12 mouse cellular contexts compared by ENCODE assay signal in genomic region chr4:32142198-32142597, GRCm38 (mm10).
"Had no signal": no experiment of that assay in that cellular context is flagged by ENCODE, and none has a peak within 500 bp of the region (broad histone marks: within the 10 kb centered on the region; RNA-seq: fewer than 3 reads in every experiment).

No protein-coding gene starts in this region.

- H3K4me1 ChIP-seq: midbrain, embryonic 15.5 days; neural tube, embryonic 12.5 days had no signal

- ATAC-seq: liver, embryonic 12.5 days; midbrain, embryonic 15.5 days had no signal

- H3K27ac ChIP-seq: limb, embryonic 15.5 days; liver, embryonic 12.5 days; lung, embryonic 15.5 days; macrophage; midbrain, embryonic 15.5 days; neural tube, embryonic 12.5 days; stomach, postnatal 0 days had no signal

- DNase-seq: kidney, postnatal 14 days; lung, postnatal 14 days; thymus, postnatal 4 days had no signal

- H3K9ac ChIP-seq: limb, embryonic 15.5 days; liver, embryonic 12.5 days; lung, embryonic 15.5 days; midbrain, embryonic 15.5 days; neural tube, embryonic 12.5 days had no signal

- H3K36me3 ChIP-seq: limb, embryonic 15.5 days; liver, embryonic 12.5 days; lung, embryonic 15.5 days; midbrain, embryonic 15.5 days; neural tube, embryonic 12.5 days had no signal

- H3K4me3 ChIP-seq: limb, embryonic 15.5 days; liver, embryonic 12.5 days; lung, embryonic 15.5 days; megakaryocyte, embryonic 14.5 days; midbrain, embryonic 15.5 days; neural tube, embryonic 12.5 days had no signal

- H3K27me3 ChIP-seq: limb, embryonic 15.5 days; lung, embryonic 15.5 days; midbrain, embryonic 15.5 days; neural tube, embryonic 12.5 days had no signal

- H3K9me3 ChIP-seq: limb, embryonic 15.5 days; liver, embryonic 12.5 days; lung, embryonic 15.5 days; midbrain, embryonic 15.5 days; neural tube, embryonic 12.5 days had no signal

- H3K4me2 ChIP-seq: limb, embryonic 15.5 days; liver, embryonic 12.5 days; lung, embryonic 15.5 days; midbrain, embryonic 11.5 days; midbrain, embryonic 15.5 days; neural tube, embryonic 12.5 days had no signal
